Mouse (Mus musculus) olfactory bulb, adult 2 months (tissue): ENCODE measurements at regions not wholly inside any gene's neighbourhood (a gene's known extent, or its start where the extent isn't known, plus 50 kb on each side); places are given as distances from the start of the nearest gene placed in this dataset.

Source experiments
- H3K27ac ChIP-seq: fragments of 200-500 bp; 2 replicates; pipeline ENCODE4 v1.5.1; 2012; ENCODE audit warnings: low read depth, low read length; ENCODE audit not compliant: insufficient read depth
- H3K4me1 ChIP-seq: fragments of 200-500 bp; 2 replicates; pipeline ENCODE4 v1.6.1; 2012; ENCODE audit warnings: low read length; ENCODE audit not compliant: control insufficient read depth, insufficient read depth
- H3K4me3 ChIP-seq: fragments of 200-500 bp; 2 replicates; pipeline ENCODE4 v1.5.1; 2012; ENCODE audit warnings: mild to moderate bottlenecking, low read depth, low read length, moderate library complexity; ENCODE audit not compliant: insufficient read depth
- CTCF ChIP-seq: fragments of 200-500 bp; IDR thresholded peaks from 2 replicates; pipeline ENCODE4 v1.5.1; 2012; ENCODE audit warnings: low read depth, mild to moderate bottlenecking, low read length, moderate library complexity; ENCODE audit not compliant: insufficient read depth
- POLR2A ChIP-seq: fragments of 200-500 bp; IDR thresholded peaks from 2 replicates; pipeline ENCODE4 v1.6.1; 2012; ENCODE audit warnings: mild to moderate bottlenecking, low read depth, low read length, moderate library complexity; ENCODE audit not compliant: insufficient read depth
- WGBS: fragments of 180-500 bp; shearing (Covaris S2); methylation state at CpG from one replicate; pipeline ENCODE4 v1.1.7; 2018; 5-methylcytosine and 5-hydroxymethylcytosine counted together

- 87% methylated on average over 1 of the region's 1 CpGs for WGBS
- TF ChIP-seq POLR2A (no peak), CTCF (no peak)
- H3K4me3 ChIP-seq: no peak overlapping the region
- H3K4me1 ChIP-seq: no peaks in the 10 kb centered on the region
- H3K27ac ChIP-seq: no peak overlapping the region
Observed at GRCm38 (mm10) chr15:61517265-61517664, 594.5 kb upstream of the A1bg start.

GRCm38 (mm10) chr15:61514324-61514723 is 591.5 kb upstream of the A1bg start:
- no peak overlapping the region for H3K27ac ChIP-seq
- no peaks in the 10 kb centered on the region for H3K4me1 ChIP-seq
- H3K4me3 ChIP-seq: no peak overlapping the region
- 46% methylated on average over 1 of the region's 1 CpGs for WGBS
- TF ChIP-seq CTCF (no peak), POLR2A (no peak)

- Histone ChIP-seq H3K27ac (no peak overlapping the region), H3K4me3 (no peak overlapping the region), H3K4me1 (no peaks in the 10 kb centered on the region)
- no peak for TF ChIP-seq POLR2A
- no peak for TF ChIP-seq CTCF
- 72% methylated on average over 6 of the region's 6 CpGs for WGBS
Observed at GRCm38 (mm10) chr15:61508806-61509205, 586.0 kb upstream of the A1bg start.

- H3K27ac ChIP-seq: no peak overlapping the region
- TF ChIP-seq POLR2A: no peak
- no peak for TF ChIP-seq CTCF
- 74% methylated on average over 6 of the region's 6 CpGs for WGBS
Observed at GRCm38 (mm10) chr15:61506361-61506897, 583.6 kb upstream of the A1bg start.

GRCm38 (mm10) chr15:61503436-61503835 is 580.6 kb upstream of the A1bg start:
- Histone ChIP-seq H3K27ac (no peak overlapping the region), H3K4me3 (no peak overlapping the region), H3K4me1 (no peaks in the 10 kb centered on the region)
- WGBS: 45% methylated on average over 7 of the region's 7 CpGs
- TF ChIP-seq CTCF (no peak), POLR2A (no peak)

More at GRCm38 (mm10) chr15:61506361-61506897, 583.6 kb upstream of the A1bg start:
- H3K4me1 ChIP-seq: no peaks in the 10 kb centered on the region
- no peak overlapping the region for H3K4me3 ChIP-seq

GRCm38 (mm10) chr15:61489731-61490130 is 566.9 kb upstream of the A1bg start:
- 96% methylated on average over 4 of the region's 4 CpGs for WGBS

GRCm38 (mm10) chr15:61481861-61482260 is 559.0 kb upstream of the A1bg start:
- Histone ChIP-seq H3K4me1 (no peaks in the 10 kb centered on the region), H3K27ac (no peak overlapping the region), H3K4me3 (no peak overlapping the region)
- 62% methylated on average over 7 of the region's 7 CpGs for WGBS
- no peak for TF ChIP-seq POLR2A
- TF ChIP-seq CTCF: no peak

More at GRCm38 (mm10) chr15:61489731-61490130, 566.9 kb upstream of the A1bg start:
- H3K4me1 ChIP-seq: no peaks in the 10 kb centered on the region
- no peak overlapping the region for H3K4me3 ChIP-seq
- TF ChIP-seq POLR2A (no peak), CTCF (no peak)
- H3K27ac ChIP-seq: no peak overlapping the region

- WGBS: 41% methylated on average over 1 of the region's 1 CpGs
- no peak for TF ChIP-seq CTCF
- no peak for TF ChIP-seq POLR2A
Observed at GRCm38 (mm10) chr15:61473900-61474299, 551.1 kb upstream of the A1bg start.

GRCm38 (mm10) chr15:61455042-61455441 is 532.2 kb upstream of the A1bg start:
- H3K4me1 ChIP-seq: no peaks in the 10 kb centered on the region
- no peak overlapping the region for H3K27ac ChIP-seq
- 92% methylated on average over 5 of the region's 5 CpGs for WGBS
- TF ChIP-seq CTCF (no peak), POLR2A (no peak)
- no peak overlapping the region for H3K4me3 ChIP-seq

More at GRCm38 (mm10) chr15:61473900-61474299, 551.1 kb upstream of the A1bg start:
- no peak overlapping the region for H3K4me3 ChIP-seq
- no peaks in the 10 kb centered on the region for H3K4me1 ChIP-seq
- no peak overlapping the region for H3K27ac ChIP-seq

- Histone ChIP-seq H3K4me1 (no peaks in the 10 kb centered on the region), H3K27ac (no peak overlapping the region), H3K4me3 (no peak overlapping the region)
- TF ChIP-seq CTCF (no peak), POLR2A (no peak)
- WGBS: 33% methylated on average over 1 of the region's 1 CpGs
Observed at GRCm38 (mm10) chr15:61454350-61454671, 531.5 kb upstream of the A1bg start.
